Mouse (Mus musculus) cortical plate, adult 2 months (tissue): Measurements from ENCODE around the gene Cited2. TPM values are rescaled to one million over a fixed set of nuclear protein-coding genes. Genes with fewer than 3 reads are reported as not detected.

Experiments used
- H3K27ac ChIP-seq: fragments of 200-500 bp; 2 replicates; pipeline ENCODE4 v1.5.1; 2012; ENCODE audit warnings: low read length, control low read depth, inconsistent platforms; ENCODE audit not compliant: insufficient read depth
- H3K4me1 ChIP-seq: fragments of 200-500 bp; 2 replicates; pipeline ENCODE4 v1.6.1; 2011; ENCODE audit warnings: low read length; ENCODE audit not compliant: control insufficient read depth, insufficient read depth
- H3K4me3 ChIP-seq: fragments of 200-500 bp; 2 replicates; pipeline ENCODE4 v1.5.1; 2011; ENCODE audit warnings: mild to moderate bottlenecking, low read length, control low read depth; ENCODE audit not compliant: insufficient read depth
- CTCF ChIP-seq: fragments of 200-500 bp; IDR thresholded peaks from 2 replicates; pipeline ENCODE4 v1.5.1; 2011; ENCODE audit warnings: mild to moderate bottlenecking, control low read depth, low read length; ENCODE audit not compliant: insufficient read depth; ENCODE audit errors: extremely low read depth
- POLR2A ChIP-seq: fragments of 200-500 bp; IDR thresholded peaks from 2 replicates; pipeline ENCODE4 v1.6.1; 2011; ENCODE audit warnings: mild to moderate bottlenecking, low read length, control low read depth; ENCODE audit not compliant: insufficient read depth; ENCODE audit errors: extremely low read depth
- polyA plus RNA-seq: library from polyadenylated mRNA; depleted of rRNA; stranded (reverse); fragments of >200 nt; gene quantifications from 2 replicates; pipeline ENCODE4 v1.2.3, GENCODE M21; 2012; rRNA removed

Gene Cited2
- polyA plus RNA-seq = 36.0 and 41.9 TPM in 2 replicates

- peak; percentile 15; the same call in 1 of the 2 replicates for TF ChIP-seq CTCF
- peak; percentile 100 for TF ChIP-seq POLR2A
- Histone ChIP-seq H3K4me3 (peak within 1 kb of the TSS; percentile 75), H3K4me1 (peaks cover 5% of the 10 kb centered on the region; the same call in 1 of the 2 replicates), H3K27ac (peak within 1 kb of the TSS; percentile 99)
Observed at GRCm38 (mm10) chr10:17722653-17723410, at the start of gene Cited2. TSS of gene Cited2 (plus strand) at chr10:17723218.

GRCm38 (mm10) chr10:17674454-17674853 lies 48.6 kb upstream of the Cited2 start:
- H3K4me3 ChIP-seq = no peak overlapping the region
- H3K27ac ChIP-seq = no peak overlapping the region
- no peaks in the 10 kb centered on the region for H3K4me1 ChIP-seq
- TF ChIP-seq CTCF = no peak
- no peak for TF ChIP-seq POLR2A

- no peak overlapping the region for H3K4me3 ChIP-seq
- no peaks in the 10 kb centered on the region for H3K4me1 ChIP-seq
- no peak for TF ChIP-seq POLR2A
- no peak for TF ChIP-seq CTCF
- no peak overlapping the region for H3K27ac ChIP-seq
Observed at GRCm38 (mm10) chr10:17674869-17675268, 48.1 kb upstream of the Cited2 start.

- no peak overlapping the region for H3K27ac ChIP-seq
- TF ChIP-seq POLR2A (no peak), CTCF (no peak)
- H3K4me1 ChIP-seq = no peaks in the 10 kb centered on the region
- H3K4me3 ChIP-seq = no peak overlapping the region
Observed at GRCm38 (mm10) chr10:17676464-17676863, 46.6 kb upstream of the Cited2 start.

GRCm38 (mm10) chr10:17677308-17677707 lies 45.7 kb upstream of the Cited2 start:
- TF ChIP-seq CTCF (no peak), POLR2A (no peak)

GRCm38 (mm10) chr10:17680432-17681382 lies 42.3 kb upstream of the Cited2 start:
- H3K4me3 ChIP-seq = no peak overlapping the region
- TF ChIP-seq CTCF (no peak), POLR2A (no peak)
- H3K27ac ChIP-seq = no peak overlapping the region
- H3K4me1 ChIP-seq = no peaks in the 10 kb centered on the region

More at GRCm38 (mm10) chr10:17677308-17677707, 45.7 kb upstream of the Cited2 start:
- no peak overlapping the region for H3K4me3 ChIP-seq
- H3K27ac ChIP-seq = no peak overlapping the region
- H3K4me1 ChIP-seq = no peaks in the 10 kb centered on the region

GRCm38 (mm10) chr10:17681386-17681785 lies 41.6 kb upstream of the Cited2 start:
- TF ChIP-seq POLR2A = no peak
- no peak for TF ChIP-seq CTCF
- H3K4me3 ChIP-seq = no peak overlapping the region
- H3K4me1 ChIP-seq = no peaks in the 10 kb centered on the region
- no peak overlapping the region for H3K27ac ChIP-seq

- Histone ChIP-seq H3K4me1 (no peaks in the 10 kb centered on the region), H3K27ac (no peak overlapping the region), H3K4me3 (no peak overlapping the region)
- no peak for TF ChIP-seq CTCF
Observed at GRCm38 (mm10) chr10:17683852-17684428, 39.1 kb upstream of the Cited2 start.

GRCm38 (mm10) chr10:17689806-17690205 lies 33.2 kb upstream of the Cited2 start:
- H3K4me3 ChIP-seq = no peak overlapping the region
- H3K4me1 ChIP-seq = no peaks in the 10 kb centered on the region
- H3K27ac ChIP-seq = no peak overlapping the region
- TF ChIP-seq CTCF (no peak), POLR2A (no peak)

- no peaks in the 10 kb centered on the region for H3K4me1 ChIP-seq
- TF ChIP-seq POLR2A (no peak), CTCF (no peak)
- no peak overlapping the region for H3K4me3 ChIP-seq
- no peak overlapping the region for H3K27ac ChIP-seq
Observed at GRCm38 (mm10) chr10:17691709-17692108, 31.3 kb upstream of the Cited2 start.
